Mouse (Mus musculus): ENCODE data around the gene Sspo.

DNA sequence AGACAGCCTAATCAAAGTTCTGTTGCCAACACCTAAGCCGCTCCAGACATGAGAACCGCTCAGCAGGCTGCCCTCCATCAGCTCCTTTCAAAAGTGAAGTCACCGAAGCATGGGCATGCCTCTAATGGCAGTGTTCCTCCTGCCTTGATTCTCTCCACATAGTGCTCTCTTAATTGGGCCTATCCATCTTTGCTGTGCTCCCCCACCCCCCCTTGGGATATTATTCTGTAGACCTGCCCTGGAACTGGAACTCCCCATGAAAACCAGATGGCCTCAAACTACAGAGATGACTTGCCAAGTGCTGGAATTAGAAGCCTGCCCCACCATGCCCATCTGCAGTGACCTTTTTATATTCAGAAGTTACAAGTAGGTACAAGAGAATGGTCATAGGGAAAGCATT, 24.7 kb upstream of the Sspo start:
- TF ChIP-seq ZC3H11A (IDR thresholded peaks at IDR 0.05; ENCODE audit: low read depth, low read length) (no peak), MAFK (IDR thresholded peaks at IDR 0.05; ENCODE audit: borderline replicate concordance, low read depth, low read length) (no peak), ZKSCAN1 (IDR thresholded peaks at IDR 0.05; ENCODE audit: low read depth, low read length) (no peak), CTCF (IDR thresholded peaks at IDR 0.05 in 2 of 3, conservative IDR thresholded peaks at IDR 0.05 in 1 of 3; ENCODE audit: control insufficient read depth in 1 of 3, insufficient read depth in 1 of 3, low read depth in 2 of 3, low read length in 3 of 3, poor library complexity in 1 of 3, severe bottlenecking in 1 of 3) (no peak), MXI1 (IDR thresholded peaks at IDR 0.05; ENCODE audit: low read depth, low read length) (no peak)
